Mouse (Mus musculus) brain, adult 2 months (tissue): ENCODE results near the gene Pom121l2.

Experiments
- DNase-seq: peaks from one replicate; pipeline ENCODE4 v3.0.0; 2011; ENCODE audit warnings: low read depth, low spot score

The Pom121l2 gene

GRCm38 (mm10) chr13:21993957-21994738 lies 13.2 kb downstream of the Pom121l2 start:
- DNase-seq, result peak; percentile 15

- no peak for DNase-seq
These were observed 13.9 kb downstream of the Pom121l2 start for GRCm38 (mm10) chr13:21994896-21995295.

- no peak for DNase-seq
These were observed 14.4 kb downstream of the Pom121l2 start for GRCm38 (mm10) chr13:21995331-21995914.

DNA sequence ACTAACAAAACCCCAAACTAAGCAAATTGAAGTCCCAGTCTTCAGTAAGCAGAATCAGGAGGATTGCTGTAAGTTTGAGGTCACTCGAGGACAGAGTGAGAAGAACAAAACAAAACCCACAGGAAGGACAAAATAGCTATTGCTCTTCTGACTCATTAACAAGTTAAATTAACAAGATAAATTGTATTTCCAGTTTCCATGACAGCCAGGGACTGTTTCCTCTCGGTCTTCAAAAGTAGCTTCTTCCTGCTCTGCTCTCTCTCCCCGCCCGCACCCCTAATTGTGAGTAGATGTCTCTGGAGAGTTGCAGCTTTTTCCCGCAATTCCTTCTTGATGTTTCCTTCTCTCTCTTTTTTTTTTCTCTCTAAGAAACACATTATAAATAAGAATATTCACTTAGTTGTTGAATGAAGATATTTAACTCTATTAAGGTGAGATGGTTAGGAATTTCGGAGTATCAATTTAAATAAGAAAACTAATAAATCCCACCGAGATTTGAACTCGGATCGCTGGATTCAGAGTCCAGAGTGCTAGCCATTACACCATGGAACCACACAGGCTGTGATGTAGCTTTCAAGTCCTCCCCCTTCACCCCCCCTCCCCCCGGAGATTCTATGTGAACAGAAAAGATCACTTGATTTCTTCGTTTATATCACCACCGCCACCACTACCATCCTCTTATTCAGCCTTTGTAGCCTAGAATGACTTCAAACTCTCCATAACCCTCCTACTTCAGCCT lies 15.3 kb downstream of the Pom121l2 start:
- DNase-seq, result no peak

DNA sequence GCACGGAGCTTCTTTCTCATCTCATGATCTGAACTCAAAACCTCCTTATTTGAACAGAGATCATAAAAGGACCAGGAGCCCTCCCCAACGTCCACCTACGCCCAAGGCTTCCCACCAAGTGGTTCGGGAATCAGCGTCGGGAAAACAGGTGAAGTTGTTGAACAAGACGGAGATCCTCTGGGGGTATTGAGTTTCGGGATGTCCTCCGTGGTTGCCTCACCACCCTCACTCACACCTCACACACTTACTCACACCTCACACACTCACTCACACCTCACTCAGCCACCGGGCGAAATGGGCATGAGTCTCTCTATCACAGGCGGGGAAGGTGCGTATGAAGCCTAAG lies 15.8 kb downstream of the Pom121l2 start:
- DNase-seq, result no peak

DNA sequence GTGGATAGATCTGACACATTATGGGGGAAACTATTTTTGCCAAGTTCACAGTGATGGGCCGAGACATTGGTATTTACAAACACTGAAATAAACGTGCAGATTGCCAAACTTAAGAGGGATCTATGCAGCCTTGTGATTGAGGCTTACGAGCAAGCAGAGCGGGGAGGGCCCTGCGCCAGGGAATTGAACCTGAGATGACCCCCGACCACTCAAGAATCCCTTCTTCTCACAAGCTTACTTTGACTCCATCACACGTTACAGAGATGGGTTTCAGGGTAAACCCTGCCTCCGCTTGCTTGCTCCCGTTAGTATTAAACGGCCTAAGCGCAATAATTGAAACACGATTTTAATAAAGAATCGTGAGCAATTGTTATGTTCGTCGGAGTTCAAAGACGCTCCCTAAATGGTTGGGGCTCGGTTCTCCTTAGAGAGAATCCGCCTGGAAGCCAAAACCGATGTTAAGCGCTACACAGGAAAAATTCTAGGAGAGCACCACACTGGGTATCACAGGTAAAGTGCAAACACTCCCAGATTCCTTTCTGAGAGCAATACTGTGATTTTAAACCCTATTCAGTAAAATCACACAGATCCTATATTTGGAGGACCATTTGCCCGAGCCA lies 16.3 kb downstream of the Pom121l2 start:
- no peak for DNase-seq

GRCm38 (mm10) chr13:21997821-21998220 lies 16.8 kb downstream of the Pom121l2 start:
- DNase-seq, result no peak

- no peak for DNase-seq
These were observed 17.4 kb downstream of the Pom121l2 start for GRCm38 (mm10) chr13:21998412-21998811.

DNA sequence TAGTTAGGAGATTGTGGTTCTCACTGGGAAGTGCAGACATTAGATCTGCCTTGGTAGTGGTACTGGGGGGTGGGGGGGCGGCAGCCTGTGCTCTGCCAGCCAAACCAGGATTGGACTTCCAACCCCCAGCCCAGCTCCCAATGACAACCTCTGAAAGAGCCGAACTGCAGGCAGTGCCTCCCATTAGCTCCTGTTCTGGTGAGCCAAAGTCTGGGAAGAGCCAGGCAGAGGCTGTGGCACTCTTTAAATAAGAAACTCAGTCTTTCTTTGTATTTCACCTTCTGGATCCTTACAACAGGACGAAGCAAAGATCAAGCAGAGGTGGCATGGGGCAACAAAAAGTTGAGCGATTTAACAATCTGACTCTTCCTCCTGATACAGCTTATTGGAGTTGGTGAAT lies 18.2 kb downstream of the Pom121l2 start:
- DNase-seq, result no peak

DNA sequence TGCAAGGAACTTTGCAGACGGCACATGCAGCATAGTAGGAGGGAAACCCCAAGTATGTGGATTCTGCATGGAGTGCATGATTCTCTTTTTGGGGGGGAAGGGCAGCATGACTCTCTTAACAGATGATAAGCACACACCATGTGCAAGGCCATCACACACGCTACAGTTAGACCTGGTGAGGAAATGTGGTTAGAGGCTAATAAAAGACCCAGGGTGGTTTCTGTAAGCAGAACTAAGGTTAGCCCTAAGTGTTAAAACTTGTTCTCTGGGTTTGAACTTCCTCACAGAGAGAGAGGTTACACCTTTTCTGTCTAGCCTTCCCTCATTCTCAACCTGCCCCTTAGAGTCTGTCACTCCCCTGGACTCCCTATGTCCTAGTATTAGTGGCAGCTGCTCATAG lies 20.4 kb downstream of the Pom121l2 start:
- no peak for DNase-seq

DNA sequence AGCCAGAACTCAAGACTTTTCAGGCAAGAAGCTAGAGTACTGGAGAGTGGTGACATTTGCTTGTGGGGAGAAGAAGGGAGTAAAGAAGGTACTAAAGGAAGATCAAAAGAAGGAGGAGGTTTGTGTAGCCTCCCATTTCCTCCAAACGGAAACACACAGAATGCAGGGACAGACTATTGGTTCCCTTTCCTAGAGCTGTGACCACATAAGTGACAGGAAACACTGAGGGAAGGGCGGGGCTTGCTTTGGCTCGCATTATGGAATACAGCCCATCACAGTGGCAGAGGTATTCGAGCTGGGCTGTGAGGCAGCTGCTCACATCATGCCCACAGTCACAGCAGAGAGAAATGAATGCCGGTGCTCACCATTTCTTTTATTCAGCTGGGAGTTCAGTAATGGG lies 20.8 kb downstream of the Pom121l2 start:
- DNase-seq, result no peak

- DNase-seq, result peak; percentile 42
These were observed 24.8 kb downstream of the Pom121l2 start for GRCm38 (mm10) chr13:22005605-22006333.

GRCm38 (mm10) chr13:22006334-22007120 lies 25.5 kb downstream of the Pom121l2 start:
- no peak for DNase-seq

- DNase-seq, result no peak
These were observed 26.1 kb downstream of the Pom121l2 start for GRCm38 (mm10) chr13:22007121-22007510.

- no peak for DNase-seq
These were observed 26.9 kb downstream of the Pom121l2 start for GRCm38 (mm10) chr13:22007872-22008271.

DNA sequence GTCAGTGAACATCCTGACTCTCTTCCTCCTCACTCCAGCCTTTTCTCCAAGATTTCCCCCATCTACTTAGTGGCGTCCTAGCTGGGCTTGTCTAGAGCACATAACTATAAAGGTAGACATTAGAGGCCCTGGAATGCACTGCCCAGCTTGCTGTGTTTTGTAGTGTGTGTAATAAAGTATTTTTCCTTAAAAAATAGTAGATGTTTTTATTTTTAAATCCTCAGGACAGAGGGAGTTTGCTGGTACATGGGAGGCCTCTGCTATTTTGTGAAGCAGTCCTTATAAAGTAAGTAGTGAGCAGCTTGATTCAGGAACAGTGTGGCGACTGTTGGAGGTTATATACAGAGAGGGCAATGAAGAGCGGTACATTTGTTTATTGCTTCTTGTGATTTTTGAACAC lies 27.7 kb downstream of the Pom121l2 start:
- DNase-seq, result no peak

DNA sequence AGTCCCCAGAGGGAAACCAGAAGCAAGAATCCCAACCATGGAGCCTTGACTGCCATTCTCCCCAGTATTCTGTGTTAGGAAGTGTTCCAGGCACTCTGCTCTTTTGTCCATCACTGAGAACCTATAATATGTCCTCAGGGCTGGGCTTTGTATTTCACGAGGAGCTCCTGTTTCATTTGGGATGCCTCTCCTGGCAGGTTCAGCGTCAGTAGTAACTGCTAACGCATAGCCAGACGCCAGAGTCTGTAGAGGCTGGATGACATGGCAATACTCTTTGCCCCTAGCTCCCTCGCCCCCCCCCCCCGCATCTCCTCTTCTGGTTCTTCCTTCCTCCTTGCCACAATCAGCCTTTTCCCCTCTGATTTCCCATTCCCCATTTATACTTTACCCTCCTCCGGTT lies 28.6 kb downstream of the Pom121l2 start, which contains the start of gene Prss16:
Gene Prss16, minus strand, starts transcription at position 101 of the 400 bp plus-strand sequence.
- DNase-seq, result no peak

DNA sequence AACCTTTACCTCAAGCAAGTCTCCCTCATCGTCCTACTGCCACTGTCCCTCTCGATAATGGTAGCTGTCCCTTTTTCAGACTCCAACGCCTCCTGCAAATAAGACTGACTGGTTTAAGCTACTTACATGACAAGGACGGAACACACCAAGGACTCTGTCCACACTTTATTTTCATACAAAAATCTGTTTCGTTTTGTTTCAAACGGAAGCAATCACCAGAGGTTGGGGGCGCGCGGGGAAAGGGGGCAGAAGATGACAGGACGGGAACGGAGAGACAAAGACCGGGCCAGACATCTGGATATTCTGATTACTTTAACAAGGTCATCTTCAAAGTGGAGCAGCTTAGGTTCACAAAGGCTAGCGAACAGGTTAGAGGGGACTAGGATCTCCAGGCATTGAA lies 32.7 kb downstream of the Pom121l2 start:
- no peak for DNase-seq

- DNase-seq, result no peak
These were observed 33.4 kb downstream of the Pom121l2 start for GRCm38 (mm10) chr13:22014411-22014845.
